Mouse (Mus musculus) myocyte (in vitro differentiated cells): ENCODE measurements at regions not wholly inside any gene's neighbourhood (a gene's known extent, or its start where the extent isn't known, plus 50 kb on each side); places are given as distances from the start of the nearest gene placed in this dataset.

Experiments
- CEBPB ChIP-seq: IDR thresholded peaks from 2 replicates; pipeline ENCODE4 v1.6.1; 2011; ENCODE audit warnings: mild to moderate bottlenecking, moderate library complexity; ENCODE audit not compliant: poor library complexity, insufficient read depth, severe bottlenecking
- E2F4 ChIP-seq: IDR thresholded peaks from one replicate; pipeline ENCODE4 v1.6.1; 2011; ENCODE audit warnings: mild to moderate bottlenecking, control low read depth, moderate library complexity; ENCODE audit not compliant: insufficient read depth
- MAX ChIP-seq: IDR thresholded peaks from one replicate; pipeline ENCODE4 v1.6.1; 2011; ENCODE audit warnings: low read depth, mild to moderate bottlenecking, control low read depth
- MYOD1 ChIP-seq, 3 experiments: IDR thresholded peaks; one replicate each; pipeline ENCODE4 v1.6.1; 2011; ENCODE audit warnings: control low read depth in 2 of 3, low read depth in 2 of 3, mild to moderate bottlenecking in 2 of 3, moderate library complexity in 1 of 3; ENCODE audit not compliant: insufficient read length in 2 of 3, control insufficient read depth in 1 of 3
- MYOG ChIP-seq, 3 experiments: IDR thresholded peaks; one replicate each; pipeline ENCODE4 v1.6.1; 2011; ENCODE audit warnings: control low read depth in 2 of 3, low read depth in 2 of 3, mild to moderate bottlenecking in 2 of 3; ENCODE audit not compliant: insufficient read length in 2 of 3, control insufficient read depth in 1 of 3, insufficient read depth in 1 of 3
- POLR2A ChIP-seq: IDR thresholded peaks from one replicate; pipeline ENCODE4 v1.6.1; 2011; ENCODE audit warnings: low read depth, mild to moderate bottlenecking, control low read depth, moderate library complexity; ENCODE audit not compliant: insufficient read length
- POLR2AphosphoS2 ChIP-seq: IDR thresholded peaks from one replicate; pipeline ENCODE4 v1.6.1; 2011; ENCODE audit warnings: low read depth, control low read depth; ENCODE audit not compliant: insufficient read length
- REST ChIP-seq: IDR thresholded peaks from one replicate; pipeline ENCODE4 v1.6.1; 2011; ENCODE audit warnings: mild to moderate bottlenecking, control low read depth, moderate library complexity; ENCODE audit not compliant: insufficient read depth, insufficient read length
- SRF ChIP-seq: IDR thresholded peaks from one replicate; pipeline ENCODE4 v1.6.1; 2011; ENCODE audit warnings: low read depth; ENCODE audit not compliant: control insufficient read depth, insufficient read length
- TCF12 ChIP-seq: IDR thresholded peaks from one replicate; pipeline ENCODE4 v1.6.1; 2011; ENCODE audit warnings: mild to moderate bottlenecking, control low read depth; ENCODE audit not compliant: poor library complexity, insufficient read depth, severe bottlenecking
- TCF3 ChIP-seq: IDR thresholded peaks from one replicate; pipeline ENCODE4 v1.6.1; 2011; ENCODE audit warnings: low read depth, control low read depth; ENCODE audit not compliant: insufficient read length
- USF1 ChIP-seq: IDR thresholded peaks from one replicate; pipeline ENCODE4 v1.6.1; 2011; ENCODE audit warnings: low read depth, mild to moderate bottlenecking, control low read depth, moderate library complexity

DNA sequence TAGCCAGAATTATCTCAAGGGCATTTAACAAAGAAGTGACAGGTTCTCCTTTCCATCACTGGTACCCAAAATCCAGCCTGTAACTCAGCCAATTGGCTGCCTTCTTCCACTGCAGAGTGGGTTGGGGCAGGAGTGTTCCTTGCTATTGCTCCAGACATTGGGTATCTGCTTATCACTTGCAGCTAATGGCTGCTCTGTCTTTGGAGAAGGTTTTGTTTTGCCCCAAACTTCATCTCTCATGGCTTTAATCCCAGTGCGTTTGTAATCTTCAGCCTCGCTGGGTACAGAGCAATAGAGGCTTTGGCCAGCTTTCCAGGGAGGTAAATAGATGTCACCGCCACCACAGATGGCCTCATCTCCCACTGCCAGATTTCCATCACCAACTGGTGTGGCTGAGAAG, 381.9 kb downstream of the Mllt3 start:
- no peak for TF ChIP-seq POLR2A
- no peak for TF ChIP-seq REST
- no peak for TF ChIP-seq MYOG (IDR thresholded peaks at IDR 0.05; ENCODE audit: control insufficient read depth in 1 of 3, insufficient read depth in 1 of 3, insufficient read length in 2 of 3, low read depth in 2 of 3)
- no peak for TF ChIP-seq TCF12
- no peak for TF ChIP-seq SRF
- no peak for TF ChIP-seq MYOD1 (IDR thresholded peaks at IDR 0.05; ENCODE audit: control insufficient read depth in 1 of 3, insufficient read length in 2 of 3, low read depth in 2 of 3)
- no peak for TF ChIP-seq TCF3
- no peak for TF ChIP-seq E2F4
- no peak for TF ChIP-seq USF1
- TF ChIP-seq MAX: no peak
- TF ChIP-seq POLR2AphosphoS2: no peak
- no peak for TF ChIP-seq CEBPB
